Mouse (Mus musculus) hematopoietic stem cell, adult 5-6 weeks (primary cell): Measurements from ENCODE around the gene Olfr748. TPM values are rescaled to one million over a fixed set of nuclear protein-coding genes. Genes with fewer than 3 reads are reported as not detected.
"Not testable (repeated sequence)": the region's sequence is repeated elsewhere in the genome, so short reads cannot be mapped to it uniquely, and the experiment has no call there.

ENCODE experiments used
- ATAC-seq, 2 experiments: fragments of 125-278 bp in 1 of 2; replicated peaks in 1 of 2; 2 replicates each; pipeline ENCODE4 v1.8.0; 2016 to 2017; ENCODE audit warnings: inconsistent platforms in 2 of 2, mild to moderate bottlenecking in 2 of 2, moderate number of reproducible peaks in 2 of 2, low read depth in 1 of 2, moderate TSS enrichment in 1 of 2; ENCODE audit not compliant: low FRiP score in 2 of 2, poor library complexity in 2 of 2, severe bottlenecking in 2 of 2, insufficient read depth in 1 of 2, low TSS enrichment in 1 of 2
- total RNA-seq: library from RNA; stranded (forward); fragments of 172-1452, 232-1000 nt; gene quantifications from 2 replicates; pipeline ENCODE4 v1.2.3, GENCODE M21; 2017

The Olfr748 gene
- total RNA-seq = not detected in 2 replicates

GRCm38 (mm10) chr14:50707073-50707472 is at the start of gene Olfr748:
TSS of gene Olfr748 (plus strand) at chr14:50707373.
- no peak for ATAC-seq

- ATAC-seq = no peak
Observed at GRCm38 (mm10) chr14:50693106-50693505, 14.1 kb upstream of the Olfr748 start, which contains the start of gene Olfr747. TSS of gene Olfr747 (minus strand) at chr14:50693206.

GRCm38 (mm10) chr14:50719875-50720274 is 12.7 kb downstream of the Olfr748 start:
- not testable (repeated sequence) for ATAC-seq

GRCm38 (mm10) chr14:50722371-50722770 is 15.2 kb downstream of the Olfr748 start:
- not testable (repeated sequence) for ATAC-seq

GRCm38 (mm10) chr14:50740334-50740733 is 33.2 kb downstream of the Olfr748 start:
- ATAC-seq = peak; percentile 56 to 78; a peak in 3 of 4 replicates

- ATAC-seq = no peak
Observed at GRCm38 (mm10) chr14:50741584-50741983, 34.4 kb downstream of the Olfr748 start.

- ATAC-seq = no peak
Observed at GRCm38 (mm10) chr14:50744994-50745393, 37.8 kb downstream of the Olfr748 start, which contains the start of gene Olfr749. TSS of gene Olfr749 (minus strand) at chr14:50745094.

GRCm38 (mm10) chr14:50758416-50759085 is 51.4 kb downstream of the Olfr748 start:
- ATAC-seq = no peak

Other genes starting within 250 kb of the Olfr748 start
- not detected in 2 replicates for gene Olfr741, start 234.6 kb upstream of the Olfr748 start, total RNA-seq
- gene Olfr742, start 203.8 kb upstream of the Olfr748 start, total RNA-seq = not detected in 2 replicates
- gene Olfr743, start 185.5 kb upstream of the Olfr748 start, total RNA-seq = not detected in 2 replicates
- gene Olfr744, start 92.5 kb upstream of the Olfr748 start, total RNA-seq = not detected in 2 replicates
- gene Olfr745, start 68.0 kb upstream of the Olfr748 start, total RNA-seq = not detected in 2 replicates
- gene Olfr746, start 60.3 kb upstream of the Olfr748 start, total RNA-seq = not detected in 2 replicates
- not detected in 2 replicates for gene Olfr747, start 14.2 kb upstream of the Olfr748 start, total RNA-seq
- gene Olfr749, start 37.7 kb downstream of the Olfr748 start, total RNA-seq = not detected in 2 replicates
- gene Ttc5, start 78.1 kb downstream of the Olfr748 start, total RNA-seq = 38.0 and 55.2 TPM in 2 replicates
- gene Ccnb1ip1, start 100.4 kb downstream of the Olfr748 start, total RNA-seq = not detected in 2 replicates
- gene Parp2, start 100.5 kb downstream of the Olfr748 start, total RNA-seq = 91.4 and 97.5 TPM in 2 replicates
- gene Tep1, start 163.2 kb downstream of the Olfr748 start, total RNA-seq = 6.6 and 24.2 TPM in 2 replicates
- not detected in 2 replicates for gene Klhl33, start 190.1 kb downstream of the Olfr748 start, total RNA-seq
- 106 and 113 TPM in 2 replicates for gene Osgep, start 217.5 kb downstream of the Olfr748 start, total RNA-seq
- 136 and 150 TPM in 2 replicates for gene Apex1, start 217.6 kb downstream of the Olfr748 start, total RNA-seq
- gene Pip4p1, start 223.5 kb downstream of the Olfr748 start, total RNA-seq = 9.0 and 15.9 TPM in 2 replicates
- gene Pnp, start 223.7 kb downstream of the Olfr748 start, total RNA-seq = 101 and 172 TPM in 2 replicates
- gene Gm49342, start 237.1 kb downstream of the Olfr748 start, total RNA-seq = 45.7 and 69.8 TPM in 2 replicates
- gene Pnp2, start 248.6 kb downstream of the Olfr748 start, total RNA-seq = 3.5 and 4.7 TPM in 2 replicates